Mouse (Mus musculus): Measurements from ENCODE around the gene Sfi1. TPM values are rescaled to one million over a fixed set of nuclear protein-coding genes. Genes with fewer than 3 reads are reported as not detected.
A peak's percentile ranks its signal among the peaks of the same experiment; 100 is the strongest.
"Not testable (repeated sequence)": the region's sequence is repeated elsewhere in the genome, so short reads cannot be mapped to it uniquely, and the experiment has no call there.

The Sfi1 gene
- total RNA-seq, 2 experiments from 2014 or later, result 0.42 to 1.1 TPM

DNA sequence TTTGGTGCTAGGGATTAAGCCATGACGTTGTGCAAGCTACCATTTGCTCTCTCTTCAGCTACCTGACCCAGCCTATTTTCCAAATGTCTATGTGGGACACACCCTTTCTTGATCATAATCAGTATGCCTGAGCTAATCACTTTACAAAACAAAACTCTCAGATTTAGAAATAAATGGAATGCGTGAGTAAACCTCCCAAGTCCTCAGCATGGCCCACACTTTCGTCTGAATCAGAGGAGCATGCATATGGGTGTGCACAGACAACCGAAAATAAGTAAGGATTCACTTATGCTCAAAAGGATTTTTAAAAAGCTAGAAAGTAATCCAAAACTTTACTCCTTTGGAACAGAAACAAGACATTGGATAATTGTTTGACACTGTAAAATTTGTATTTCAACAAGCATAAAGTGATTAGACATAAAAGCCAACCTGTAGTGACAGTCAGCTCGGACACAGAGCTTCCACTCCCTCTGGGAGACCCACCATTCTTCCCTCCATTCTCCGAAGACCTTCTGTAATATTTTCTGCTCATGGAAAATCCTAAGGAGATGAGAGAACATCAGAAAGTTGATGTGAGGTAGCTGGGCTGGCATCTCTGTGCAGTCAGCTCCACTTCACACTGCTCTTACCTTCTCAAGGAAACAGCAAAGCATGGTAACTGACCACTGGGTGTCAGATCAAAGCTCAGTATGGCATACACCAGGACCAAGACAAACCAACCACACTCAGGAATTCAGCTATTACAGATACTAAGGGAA, 14.1 kb downstream of the Sfi1 start:
- not testable (repeated sequence) for ATAC-seq (replicated peaks; ENCODE audit: low FRiP score, poor library complexity, severe bottlenecking)

DNA sequence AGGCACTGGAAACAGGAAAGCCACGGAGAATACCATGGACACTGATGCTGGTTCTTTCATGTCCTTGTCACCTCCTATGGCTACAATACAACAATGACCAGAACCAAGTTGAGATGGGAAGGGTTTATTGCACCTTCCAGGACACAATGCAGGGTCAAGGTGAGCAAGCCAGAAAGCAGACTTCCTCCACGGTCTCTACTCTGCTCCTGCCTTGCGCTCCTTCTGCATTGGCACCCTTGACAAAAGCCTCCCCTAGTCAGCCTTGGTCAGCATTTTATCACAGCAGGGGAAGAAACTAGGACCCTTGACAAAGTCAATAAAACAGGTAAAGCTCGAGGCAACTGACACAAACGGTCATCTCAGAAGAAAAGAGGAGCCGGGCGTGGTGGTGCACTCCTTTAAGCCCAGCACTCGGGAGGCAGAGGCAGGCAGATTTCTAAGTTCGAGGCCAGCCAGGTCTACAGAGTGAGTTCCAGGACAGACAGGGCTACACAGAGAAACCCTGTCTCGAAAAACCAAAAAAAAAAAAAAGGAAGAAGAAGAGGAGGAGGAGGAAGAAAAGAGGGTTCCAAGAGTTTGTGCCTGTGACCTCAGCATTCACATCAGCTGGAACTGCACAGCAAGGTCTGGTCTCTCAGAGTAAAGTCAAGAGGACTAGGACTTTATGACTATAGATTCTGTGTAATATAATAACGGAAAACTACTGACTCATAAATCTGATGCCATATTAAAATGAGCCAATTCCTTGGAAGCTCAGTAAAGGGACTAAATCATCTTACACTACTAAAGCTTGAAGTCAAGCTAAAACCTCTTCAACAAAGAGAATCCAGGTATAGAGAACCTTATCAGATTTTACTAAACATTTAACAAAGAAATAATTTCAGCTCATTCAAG, 19.6 kb downstream of the Sfi1 start:
- ATAC-seq (replicated peaks; ENCODE audit: low FRiP score, poor library complexity, severe bottlenecking), result peak; percentile 32

DNA sequence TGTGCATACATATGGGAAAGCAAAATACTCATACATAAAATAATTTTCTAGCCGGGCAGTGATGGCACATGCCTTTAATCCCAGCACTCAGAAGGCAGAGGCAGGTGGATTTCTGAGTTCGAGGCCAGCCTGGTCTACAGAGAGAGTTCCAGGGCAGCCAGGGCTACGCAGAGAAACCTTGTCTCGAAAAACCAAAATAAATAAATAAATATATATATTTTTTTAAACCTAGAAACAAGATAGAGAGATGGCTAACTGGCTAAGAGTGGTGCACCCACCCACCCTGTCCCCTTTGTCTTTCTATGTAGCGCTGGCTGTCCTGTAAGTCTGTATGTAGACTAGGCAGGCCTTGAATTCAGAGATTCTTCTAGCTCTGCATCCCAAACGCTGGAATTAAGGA, 20.7 kb downstream of the Sfi1 start:
- not testable (repeated sequence) for ATAC-seq (replicated peaks; ENCODE audit: low FRiP score, poor library complexity, severe bottlenecking)

DNA sequence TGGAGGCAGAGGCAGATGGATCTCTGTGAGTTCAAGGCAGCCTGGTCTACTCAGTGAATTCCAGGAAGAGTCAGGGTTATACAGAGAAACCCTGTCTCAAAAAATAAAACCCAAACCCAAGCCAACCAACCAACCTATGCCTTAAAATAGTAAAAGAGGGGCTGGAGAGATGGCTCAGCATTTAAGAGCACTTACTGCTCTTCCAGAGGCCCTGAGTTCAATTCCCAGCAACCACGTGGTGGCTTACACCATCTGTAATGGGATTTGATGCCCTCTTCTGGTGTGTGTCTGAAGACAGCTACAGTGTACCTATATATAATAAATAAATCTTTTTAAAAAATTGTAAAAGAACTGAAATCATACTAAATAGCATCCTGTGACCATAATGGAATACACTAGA, 21.3 kb downstream of the Sfi1 start:
- not testable (repeated sequence) for ATAC-seq (replicated peaks; ENCODE audit: low FRiP score, poor library complexity, severe bottlenecking)

GRCm38 (mm10) chr11:3169042-3169441, 24.2 kb downstream of the Sfi1 start:
- 0 out of 2 replicates have a peak, but pooled peaks have one; percentile 5 for ATAC-seq (replicated peaks; ENCODE audit: low FRiP score, poor library complexity, severe bottlenecking)

GRCm38 (mm10) chr11:3167571-3168001, 25.7 kb downstream of the Sfi1 start:
- 0 out of 2 replicates have a peak, but pooled peaks have one; percentile 10 for ATAC-seq (replicated peaks; ENCODE audit: low FRiP score, poor library complexity, severe bottlenecking)

DNA sequence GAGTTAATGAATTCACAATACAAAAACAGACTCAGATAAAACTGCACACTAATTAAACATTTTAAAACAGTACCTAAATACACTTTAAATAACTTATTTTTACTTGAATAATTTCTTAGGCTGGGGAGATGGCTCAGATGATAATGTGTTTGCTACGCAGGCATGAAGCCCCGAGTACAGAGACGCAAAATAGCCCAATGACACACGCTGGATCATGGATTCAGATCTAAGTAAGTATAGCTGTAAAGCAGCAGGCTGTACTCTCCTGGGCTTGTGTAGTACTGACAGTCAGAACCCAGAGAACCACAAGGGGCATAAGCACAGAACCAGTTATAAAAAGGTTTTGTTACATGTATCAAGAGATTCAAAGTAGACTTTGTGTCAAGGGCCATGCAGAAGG, 26.1 kb downstream of the Sfi1 start:
- ATAC-seq (replicated peaks; ENCODE audit: low FRiP score, poor library complexity, severe bottlenecking), result 0 out of 2 replicates have a peak, but pooled peaks have one; percentile 5

- not testable (repeated sequence) for ATAC-seq (replicated peaks; ENCODE audit: low FRiP score, poor library complexity, severe bottlenecking)
Observed at GRCm38 (mm10) chr11:3166321-3166720, 26.9 kb downstream of the Sfi1 start.

DNA sequence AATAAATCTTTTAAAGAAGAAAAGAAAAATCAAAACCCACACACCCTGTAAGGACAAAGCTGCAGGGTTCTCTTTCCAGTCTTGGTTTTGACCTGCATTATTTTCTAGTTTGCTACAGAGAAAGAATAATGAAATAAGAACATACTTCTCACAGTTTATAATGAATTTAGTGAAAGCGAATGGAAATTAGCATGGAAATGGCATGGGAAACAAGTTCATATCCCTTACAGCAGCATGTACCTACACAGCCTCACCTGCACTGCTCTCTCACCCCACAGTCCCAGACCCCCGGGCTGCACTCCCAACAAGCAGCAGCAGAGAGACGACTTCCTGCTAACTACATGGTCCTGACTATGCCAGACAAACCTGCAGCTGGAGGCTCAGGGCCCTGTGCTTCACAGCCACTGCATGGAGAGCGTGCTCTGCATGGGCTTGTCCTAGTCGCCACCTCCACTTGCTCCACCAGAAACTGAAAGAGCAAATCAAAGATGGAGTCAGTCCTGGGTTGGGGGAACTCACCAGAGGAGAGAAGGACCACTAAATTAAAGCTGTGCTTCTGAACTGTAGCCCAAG, 28.0 kb downstream of the Sfi1 start:
- ATAC-seq (replicated peaks; ENCODE audit: low FRiP score, poor library complexity, severe bottlenecking), result peak; percentile 9

DNA sequence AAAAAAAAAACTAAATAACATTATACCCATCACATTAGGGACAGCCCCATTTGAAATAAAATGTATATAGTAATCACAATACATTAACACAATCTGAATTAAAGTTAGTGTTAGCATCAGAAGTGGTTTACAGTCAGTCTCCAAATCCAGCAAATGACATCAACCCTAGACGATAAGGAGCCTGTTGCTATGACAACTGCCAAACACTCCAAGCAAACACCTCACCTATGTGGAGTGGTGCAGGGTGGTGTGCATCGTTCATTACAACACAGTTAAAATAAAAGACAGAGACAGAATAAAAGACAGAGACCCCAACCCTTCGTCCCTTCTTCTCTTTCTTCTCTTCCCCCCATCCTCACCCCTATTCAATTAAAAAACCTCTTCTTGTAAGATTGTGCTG, 29.6 kb downstream of the Sfi1 start:
- ATAC-seq (replicated peaks; ENCODE audit: low FRiP score, poor library complexity, severe bottlenecking), result not testable (repeated sequence)

GRCm38 (mm10) chr11:3163122-3163521, 30.1 kb downstream of the Sfi1 start:
- not testable (repeated sequence) for ATAC-seq (replicated peaks; ENCODE audit: low FRiP score, poor library complexity, severe bottlenecking)

DNA sequence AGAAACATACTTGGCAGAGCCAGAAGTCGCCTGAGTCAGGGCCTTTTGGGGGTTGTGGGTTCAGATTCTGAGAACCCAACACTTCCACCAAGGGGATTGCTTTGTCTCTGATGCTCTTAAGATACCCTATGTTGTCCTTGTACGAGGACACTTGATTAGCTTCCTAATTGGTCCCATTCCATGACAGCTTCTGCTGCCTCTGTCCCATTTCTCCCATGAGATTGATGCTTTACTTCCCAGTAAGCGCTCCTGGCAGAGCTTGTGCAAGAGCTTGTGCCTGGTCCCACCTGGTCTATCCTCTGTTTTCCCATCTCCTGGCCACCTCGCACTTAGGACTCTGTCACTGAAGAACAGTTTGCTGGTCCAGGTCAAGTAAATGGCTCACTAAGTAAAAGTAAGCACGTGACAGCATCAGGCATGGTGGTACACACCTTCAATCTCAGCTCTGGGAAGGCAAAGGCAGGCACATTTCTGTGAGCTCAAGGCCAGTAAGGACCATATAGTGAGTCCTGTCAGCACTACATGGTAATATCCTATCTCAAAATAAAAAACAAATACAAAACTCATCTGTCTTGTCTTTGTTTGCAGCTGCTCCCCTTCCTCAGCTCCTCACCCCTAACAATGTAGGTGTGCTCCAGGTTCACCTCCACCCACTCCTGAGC, 30.9 kb downstream of the Sfi1 start:
- ATAC-seq (replicated peaks; ENCODE audit: low FRiP score, poor library complexity, severe bottlenecking), result peak; percentile 12

DNA sequence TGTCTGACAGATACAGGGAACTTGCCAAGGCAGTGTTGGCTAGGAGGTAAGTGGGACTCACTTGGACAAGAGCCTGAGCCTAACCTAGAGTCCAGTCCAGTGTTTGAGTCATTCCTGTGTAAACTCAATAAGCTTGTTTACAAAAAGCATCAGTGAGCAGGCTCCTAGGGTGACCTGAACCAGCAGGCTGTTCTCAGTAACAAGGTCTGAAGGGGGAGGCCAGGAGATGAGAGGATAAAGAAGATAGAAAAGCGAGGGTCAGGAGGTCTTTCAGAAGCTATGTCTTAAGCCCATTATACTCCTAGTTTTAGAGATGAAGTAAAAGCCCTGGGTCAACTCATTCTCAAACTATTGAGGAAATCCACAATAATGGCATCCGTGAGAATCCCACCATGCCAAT, 31.9 kb downstream of the Sfi1 start:
- not testable (repeated sequence) for ATAC-seq (replicated peaks; ENCODE audit: low FRiP score, poor library complexity, severe bottlenecking)

DNA sequence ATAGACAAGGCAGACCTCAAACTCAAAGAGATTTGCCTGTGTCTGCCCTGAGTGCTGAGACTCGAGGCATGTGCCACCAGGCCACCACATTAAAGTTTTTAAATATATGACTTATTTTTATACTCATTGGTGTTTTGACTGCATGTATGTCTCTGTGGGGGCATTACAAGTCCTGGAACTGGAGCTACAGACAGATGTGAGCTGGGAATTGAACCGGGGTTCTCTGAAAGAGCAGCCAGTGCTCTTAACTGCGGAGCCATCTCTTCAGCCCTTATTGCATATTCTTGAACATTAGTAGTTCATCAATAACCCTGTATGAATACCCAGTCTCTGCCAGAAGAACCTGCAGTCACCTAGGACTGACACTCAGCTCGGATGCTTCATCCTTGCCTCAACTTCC, 34.5 kb downstream of the Sfi1 start:
- not testable (repeated sequence) for ATAC-seq (replicated peaks; ENCODE audit: low FRiP score, poor library complexity, severe bottlenecking)

GRCm38 (mm10) chr11:3157996-3158395, 35.3 kb downstream of the Sfi1 start:
- not testable (repeated sequence) for ATAC-seq (replicated peaks; ENCODE audit: low FRiP score, poor library complexity, severe bottlenecking)

GRCm38 (mm10) chr11:3156991-3157390, 36.3 kb downstream of the Sfi1 start:
- ATAC-seq (replicated peaks; ENCODE audit: low FRiP score, poor library complexity, severe bottlenecking), result not testable (repeated sequence)

DNA sequence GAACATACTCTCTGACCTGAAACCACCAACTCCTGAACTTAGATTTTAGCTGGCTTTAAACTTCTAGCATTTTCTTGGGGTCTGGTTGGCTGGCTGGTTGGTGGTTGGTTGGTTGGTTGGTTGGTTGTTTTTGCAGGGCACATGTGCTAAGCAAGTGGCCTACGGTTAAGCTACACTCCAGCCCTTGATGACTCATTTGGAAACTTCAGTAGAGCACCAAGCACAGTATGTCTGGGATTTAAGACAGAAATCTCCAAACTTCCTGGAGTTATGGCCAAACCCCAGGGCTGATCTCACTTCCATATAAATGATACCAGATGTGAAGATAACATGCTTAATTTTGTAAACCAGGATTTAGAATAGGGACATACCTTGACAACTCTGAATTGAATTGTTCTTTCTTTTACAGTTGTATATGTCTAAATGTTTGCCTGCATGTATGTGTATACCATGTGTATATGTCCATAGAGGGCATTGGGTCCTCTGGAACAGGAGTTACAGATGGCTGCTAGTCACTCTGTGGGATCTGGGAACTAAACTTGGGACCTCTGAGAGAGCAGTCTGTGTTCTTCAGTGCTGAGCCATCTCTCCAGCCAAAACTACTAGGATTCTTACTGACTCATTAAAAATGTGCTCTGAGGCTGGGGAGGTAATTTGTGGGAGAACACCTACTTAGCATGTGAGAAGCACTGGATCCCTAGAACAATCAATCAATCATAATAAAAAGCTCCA, 39.4 kb downstream of the Sfi1 start:
- ATAC-seq (replicated peaks; ENCODE audit: low FRiP score, poor library complexity, severe bottlenecking), result peak; percentile 3; the same call in 1 of the 2 replicates

DNA sequence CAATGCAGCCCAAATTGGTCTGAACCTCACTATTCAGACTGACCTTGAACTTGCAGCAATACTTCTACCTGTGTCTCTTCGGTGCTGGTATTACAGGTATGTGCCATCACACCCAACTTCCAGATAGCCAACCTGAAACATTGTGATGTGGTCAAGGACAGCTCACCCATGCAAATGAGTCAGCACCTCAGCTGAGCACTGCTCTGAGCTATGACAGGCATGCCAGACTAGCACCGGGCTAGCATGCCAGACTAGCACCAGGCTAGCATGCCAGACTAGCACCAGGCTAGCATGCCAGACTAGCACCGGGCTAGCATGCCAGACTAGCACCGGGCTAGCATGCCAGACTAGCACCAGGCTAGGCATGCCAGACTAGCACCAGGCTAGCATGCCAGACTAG, 41.9 kb downstream of the Sfi1 start:
- peak; percentile 6; the same call in 1 of the 2 replicates for ATAC-seq (replicated peaks; ENCODE audit: low FRiP score, poor library complexity, severe bottlenecking)

GRCm38 (mm10) chr11:3150677-3151003, 42.6 kb downstream of the Sfi1 start:
- ATAC-seq (replicated peaks; ENCODE audit: low FRiP score, poor library complexity, severe bottlenecking), result not testable (repeated sequence)
